Comparison of ENCODE assay signal across 36 mouse cellular contexts in the genomic region with DNA sequence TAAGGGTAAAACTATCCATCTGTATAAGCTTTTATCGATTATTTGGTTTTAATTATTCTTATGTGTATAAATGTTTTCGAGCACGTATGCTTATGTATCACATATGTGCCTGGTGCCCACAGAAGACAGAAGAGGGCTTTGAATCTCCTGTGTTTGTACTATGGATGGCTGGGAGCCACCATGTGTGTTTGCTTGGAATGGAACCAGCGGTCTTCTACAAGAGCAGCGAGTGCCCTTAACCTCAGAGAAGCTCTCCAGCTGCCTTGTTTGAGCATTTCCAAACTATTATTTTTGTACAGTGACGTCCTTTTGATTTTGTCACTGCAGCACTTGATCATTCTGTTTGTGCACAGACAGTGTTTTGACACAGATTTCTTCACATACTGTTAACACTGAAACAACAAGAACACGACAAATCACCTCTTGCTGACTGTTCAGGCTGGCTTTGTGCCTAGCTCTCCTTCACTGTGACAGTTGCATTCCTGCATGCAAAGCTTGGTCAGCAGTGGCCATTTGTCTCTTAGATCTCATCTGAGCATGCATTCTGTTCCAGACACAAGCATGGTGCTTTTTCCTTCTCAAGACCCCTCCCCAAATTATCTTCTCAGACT. TPM values are rescaled to one million over a fixed set of nuclear protein-coding genes. Genes with fewer than 3 reads are reported as not detected.
DNase-seq lines count a peak whose midpoint lies in the region; ATAC-seq and TF ChIP-seq lines count a peak whose summit lies in the region.
"Had no signal": no experiment of that assay in that cellular context is flagged by ENCODE, and none has a peak within 500 bp of the region (broad histone marks: within the 10 kb centered on the region; RNA-seq: fewer than 3 reads in every experiment).

No protein-coding gene starts in this region.

- H3K9ac ChIP-seq in forebrain, embryonic 13.5 days, result no peak overlapping the region
- H3K9ac ChIP-seq in hindbrain, embryonic 16.5 days (ENCODE audit: low read depth, low read length), result no peak overlapping the region
- no peak overlapping the region for H3K9ac ChIP-seq in hindbrain, embryonic 13.5 days
- H3K9ac ChIP-seq in midbrain, postnatal 0 days (replicated peaks; ENCODE audit: low read length, poor library complexity, severe bottlenecking), result no peak overlapping the region
- no peak overlapping the region for H3K9ac ChIP-seq in midbrain, embryonic 16.5 days (ENCODE audit: low read depth, low read length)
- no peak overlapping the region for H3K9ac ChIP-seq in forebrain, postnatal 0 days
- H3K9ac ChIP-seq: heart, embryonic 15.5 days; limb, embryonic 12.5 days; liver, postnatal 0 days; midbrain, embryonic 13.5 days; neural tube, embryonic 15.5 days had no signal

- H3K4me2 ChIP-seq in forebrain, embryonic 13.5 days, result no peak overlapping the region
- H3K4me2 ChIP-seq in hindbrain, embryonic 16.5 days (ENCODE audit: low read length), result no peak overlapping the region
- no peak overlapping the region for H3K4me2 ChIP-seq in hindbrain, embryonic 13.5 days
- H3K4me2 ChIP-seq in midbrain, postnatal 0 days (ENCODE audit: low read depth, low read length, poor library complexity, severe bottlenecking), result no peak overlapping the region
- H3K4me2 ChIP-seq in midbrain, embryonic 16.5 days (ENCODE audit: low read length), result no peak overlapping the region
- no peak overlapping the region for H3K4me2 ChIP-seq in forebrain, postnatal 0 days (ENCODE audit: low read depth)
- H3K4me2 ChIP-seq: heart, embryonic 15.5 days; limb, embryonic 12.5 days; liver, embryonic 11.5 days; midbrain, embryonic 13.5 days; neural tube, embryonic 15.5 days had no signal

- 65% methylated on average over 7 of the region's 7 CpGs for WGBS in forebrain, embryonic 13.5 days
- WGBS in forebrain, embryonic 10.5 days, result 87% methylated on average over 7 of the region's 7 CpGs
- WGBS in hindbrain, embryonic 16.5 days, result 72% methylated on average over 7 of the region's 7 CpGs
- WGBS in hindbrain, embryonic 13.5 days, result 78% methylated on average over 7 of the region's 7 CpGs
- WGBS in midbrain, postnatal 0 days, result 81% methylated on average over 7 of the region's 7 CpGs
- WGBS in midbrain, embryonic 16.5 days, result 81% methylated on average over 7 of the region's 7 CpGs
- WGBS in forebrain, postnatal 0 days, result 48% methylated on average over 7 of the region's 7 CpGs

- no peaks in the 10 kb centered on the region for H3K36me3 ChIP-seq in forebrain, embryonic 13.5 days (ENCODE audit: poor library complexity, severe bottlenecking)
- no peaks in the 10 kb centered on the region for H3K36me3 ChIP-seq in forebrain, embryonic 10.5 days (replicated peaks)
- no peaks in the 10 kb centered on the region for H3K36me3 ChIP-seq in hindbrain, embryonic 16.5 days (ENCODE audit: control insufficient read depth, insufficient read depth, low read length)
- no peaks in the 10 kb centered on the region for H3K36me3 ChIP-seq in hindbrain, embryonic 13.5 days
- H3K36me3 ChIP-seq in midbrain, postnatal 0 days (ENCODE audit: insufficient read depth, low read length), result no peaks in the 10 kb centered on the region
- no peaks in the 10 kb centered on the region for H3K36me3 ChIP-seq in midbrain, embryonic 16.5 days (ENCODE audit: control insufficient read depth, insufficient read depth, low read length)
- no peaks in the 10 kb centered on the region for H3K36me3 ChIP-seq in forebrain, postnatal 0 days (ENCODE audit: insufficient read depth)
- H3K36me3 ChIP-seq: heart, embryonic 15.5 days; limb, embryonic 12.5 days; midbrain, embryonic 13.5 days; neural tube, embryonic 15.5 days had no signal

- H3K4me1 ChIP-seq in forebrain, embryonic 13.5 days, result 0 out of 2 replicates have a peak, but pooled peaks cover 7% of the 10 kb centered on the region
- no peaks in the 10 kb centered on the region for H3K4me1 ChIP-seq in forebrain, embryonic 10.5 days
- no peaks in the 10 kb centered on the region for H3K4me1 ChIP-seq in hindbrain, embryonic 16.5 days (ENCODE audit: control insufficient read depth, insufficient read depth, low read depth, low read length)
- H3K4me1 ChIP-seq in hindbrain, embryonic 13.5 days (replicated peaks), result no peaks in the 10 kb centered on the region
- H3K4me1 ChIP-seq in midbrain, postnatal 0 days (ENCODE audit: insufficient read depth, low read length), result no peaks in the 10 kb centered on the region
- H3K4me1 ChIP-seq in midbrain, embryonic 16.5 days (ENCODE audit: control insufficient read depth, insufficient read depth, low read length), result no peaks in the 10 kb centered on the region
- 0 out of 2 replicates have a peak, but pooled peaks cover 4% of the 10 kb centered on the region for H3K4me1 ChIP-seq in forebrain, postnatal 0 days (ENCODE audit: insufficient read depth)
- H3K4me1 ChIP-seq: heart, embryonic 15.5 days; limb, embryonic 12.5 days; midbrain, embryonic 13.5 days; neural tube, embryonic 15.5 days had no signal

- ATAC-seq in forebrain, embryonic 13.5 days, result peak; percentile 53
- peak; percentile 65; the same call in 1 of the 2 replicates for ATAC-seq in hindbrain, embryonic 16.5 days
- ATAC-seq in hindbrain, embryonic 13.5 days (ENCODE audit: low FRiP score), result no peak
- ATAC-seq in midbrain, postnatal 0 days (ENCODE audit: low FRiP score), result no peak
- no peak for ATAC-seq in midbrain, embryonic 16.5 days
- ATAC-seq in forebrain, postnatal 0 days, result no peak; the same call in 1 of the 2 replicates
- ATAC-seq: intestine, embryonic 16.5 days; liver, postnatal 0 days; lung, postnatal 0 days; midbrain, embryonic 13.5 days had no signal

- no peak overlapping the region for H3K27ac ChIP-seq in forebrain, embryonic 13.5 days
- no peak overlapping the region for H3K27ac ChIP-seq in forebrain, embryonic 10.5 days
- no peak overlapping the region for H3K27ac ChIP-seq in hindbrain, embryonic 16.5 days (ENCODE audit: low read depth, low read length)
- no peak overlapping the region for H3K27ac ChIP-seq in hindbrain, embryonic 13.5 days
- no peak overlapping the region for H3K27ac ChIP-seq in midbrain, postnatal 0 days (ENCODE audit: low read depth, low read length)
- H3K27ac ChIP-seq in midbrain, embryonic 16.5 days (ENCODE audit: low read length), result no peak overlapping the region
- H3K27ac ChIP-seq in forebrain, postnatal 0 days (ENCODE audit: low read depth, low read length), result no peak overlapping the region
- H3K27ac ChIP-seq: heart, embryonic 15.5 days; limb, embryonic 12.5 days; macrophage; midbrain, embryonic 13.5 days; neural tube, embryonic 15.5 days had no signal

- TF ChIP-seq CTCF in midbrain, postnatal 0 days (IDR thresholded peaks at IDR 0.05), result no peak
- TF ChIP-seq CTCF in forebrain, postnatal 0 days (IDR thresholded peaks at IDR 0.05; ENCODE audit: low read depth), result no peak

- no peak for DNase-seq in forebrain, embryonic 10.5 days (ENCODE audit: extremely low spot score, low spot score)
- DNase-seq in midbrain, postnatal 0 days (ENCODE audit: low spot score), result peak; percentile 43
- DNase-seq in forebrain, postnatal 0 days, result peak; percentile 17
- no peak for DNase-seq in adrenal gland, postnatal 14 days
- DNase-seq: adrenal gland, postnatal 36 days; cerebellum, adult 8-10 months; gastrocnemius, postnatal 14 days; kidney, adult 8-10 months; kidney, postnatal 10 days; layer of hippocampus, postnatal 36 days; liver, postnatal 0 days; right cerebral cortex, adult 18-20 months; spleen, adult 18-20 months; thymus, postnatal 25 days had no signal

- no peaks in the 10 kb centered on the region for H3K27me3 ChIP-seq in forebrain, embryonic 13.5 days
- H3K27me3 ChIP-seq in forebrain, embryonic 10.5 days (ENCODE audit: poor library complexity, severe bottlenecking), result no peaks in the 10 kb centered on the region
- no peaks in the 10 kb centered on the region for H3K27me3 ChIP-seq in hindbrain, embryonic 16.5 days (replicated peaks; ENCODE audit: control insufficient read depth, insufficient read depth, low read length)
- no peaks in the 10 kb centered on the region for H3K27me3 ChIP-seq in hindbrain, embryonic 13.5 days
- H3K27me3 ChIP-seq in midbrain, postnatal 0 days (ENCODE audit: insufficient read depth, low read length), result no peaks in the 10 kb centered on the region
- H3K27me3 ChIP-seq in midbrain, embryonic 16.5 days (ENCODE audit: control insufficient read depth, insufficient read depth, low read depth, low read length), result no peaks in the 10 kb centered on the region
- H3K27me3 ChIP-seq in forebrain, postnatal 0 days (ENCODE audit: insufficient read depth, low read length), result no peaks in the 10 kb centered on the region
- H3K27me3 ChIP-seq: heart, embryonic 15.5 days; limb, embryonic 12.5 days; midbrain, embryonic 13.5 days; neural tube, embryonic 15.5 days had no signal

- no peaks in the 10 kb centered on the region for H3K9me3 ChIP-seq in forebrain, embryonic 13.5 days (replicated peaks)
- no peaks in the 10 kb centered on the region for H3K9me3 ChIP-seq in forebrain, embryonic 10.5 days
- H3K9me3 ChIP-seq in hindbrain, embryonic 16.5 days (ENCODE audit: control insufficient read depth, low read length), result no peaks in the 10 kb centered on the region
- H3K9me3 ChIP-seq in hindbrain, embryonic 13.5 days, result no peaks in the 10 kb centered on the region
- no peaks in the 10 kb centered on the region for H3K9me3 ChIP-seq in midbrain, postnatal 0 days (ENCODE audit: low read length)
- no peaks in the 10 kb centered on the region for H3K9me3 ChIP-seq in midbrain, embryonic 16.5 days (replicated peaks; ENCODE audit: control insufficient read depth, low read length, poor library complexity, severe bottlenecking)
- no peaks in the 10 kb centered on the region for H3K9me3 ChIP-seq in forebrain, postnatal 0 days (ENCODE audit: low read length)
- H3K9me3 ChIP-seq: heart, embryonic 15.5 days; limb, embryonic 12.5 days; midbrain, embryonic 13.5 days; neural tube, embryonic 15.5 days had no signal

- H3K4me3 ChIP-seq in forebrain, embryonic 13.5 days, result no peak overlapping the region
- H3K4me3 ChIP-seq in forebrain, embryonic 10.5 days, result no peak overlapping the region
- no peak overlapping the region for H3K4me3 ChIP-seq in hindbrain, embryonic 16.5 days (ENCODE audit: low read length)
- H3K4me3 ChIP-seq in hindbrain, embryonic 13.5 days, result no peak overlapping the region
- no peak overlapping the region for H3K4me3 ChIP-seq in midbrain, postnatal 0 days (ENCODE audit: low read depth, low read length)
- H3K4me3 ChIP-seq in midbrain, embryonic 16.5 days (ENCODE audit: low read depth, low read length), result no peak overlapping the region
- no peak overlapping the region for H3K4me3 ChIP-seq in forebrain, postnatal 0 days (ENCODE audit: low read depth, low read length)
- H3K4me3 ChIP-seq: erythroblast, embryonic 14.5 days; heart, embryonic 15.5 days; limb, embryonic 12.5 days; midbrain, embryonic 13.5 days; neural tube, embryonic 15.5 days had no signal

RNA-seq across cellular contexts. Expression of a gene that starts 30.4 kb away (rescaled TPM):
- polyA plus RNA-seq in forebrain, embryonic 13.5 days (2015; fragmentation: Nextera tagmentation; extraction: Ambion mirVana), result not detected in 2 replicates
- not detected in 2 replicates for polyA plus RNA-seq in forebrain, embryonic 10.5 days (2016; fragmentation: Nextera tagmentation; extraction: Ambion mirVana)
- polyA plus RNA-seq in hindbrain, embryonic 16.5 days (2015; fragmentation: Nextera tagmentation; extraction: Ambion mirVana), result not detected in 2 replicates
- polyA plus RNA-seq in hindbrain, embryonic 13.5 days (2015; fragmentation: Nextera tagmentation; extraction: Ambion mirVana), result not detected in 2 replicates
- not detected in 2 replicates for total RNA-seq in midbrain, postnatal 0 days (2014; rRNA removed)
- not detected in 2 replicates for polyA plus RNA-seq in midbrain, postnatal 0 days (2015; fragmentation: Nextera tagmentation; extraction: Ambion mirVana)
- polyA plus RNA-seq in midbrain, embryonic 16.5 days (2015; fragmentation: Nextera tagmentation; extraction: Ambion mirVana), result not detected in 2 replicates
- total RNA-seq in forebrain, postnatal 0 days (2014; rRNA removed), result not detected in 2 replicates
- not detected in 2 replicates for polyA plus RNA-seq in forebrain, postnatal 0 days (2015; fragmentation: Nextera tagmentation; extraction: Ambion mirVana)
- total RNA-seq in adrenal gland, postnatal 14 days (2021), result not detected in 2 replicates
- total RNA-seq: adrenal gland, postnatal 36 days; gastrocnemius, postnatal 14 days; granulocyte monocyte progenitor cell, adult 5-6 weeks; hematopoietic stem cell, adult 5-6 weeks; layer of hippocampus, postnatal 36 days; left cerebral cortex, postnatal 10 days; megakaryocyte-erythroid progenitor cell, adult 5-6 weeks; MEL had no signal
- polyA plus RNA-seq: cortical plate, adult 2 months; embryonic facial prominence, embryonic 14.5 days; erythroblast, embryonic 14.5 days; heart, embryonic 15.5 days; intestine, embryonic 16.5 days; large intestine, adult 2 months; limb, embryonic 12.5 days; liver, embryonic 11.5 days; liver, postnatal 0 days; lung, postnatal 0 days; macrophage; midbrain, embryonic 13.5 days; neural tube, embryonic 15.5 days; stomach, embryonic 16.5 days had no signal

Comparison
In these comparisons a context has a peak if more than half of its experiments do, and no peak if none do; other contexts are left out.
1. ATAC-seq: peak in forebrain, embryonic 13.5 days (single experiment) and hindbrain, embryonic 16.5 days (single experiment); none in hindbrain, embryonic 13.5 days (single experiment), midbrain, postnatal 0 days (single experiment), midbrain, embryonic 16.5 days (single experiment) and forebrain, postnatal 0 days (single experiment).
2. DNase-seq: peak in midbrain, postnatal 0 days (single experiment) and forebrain, postnatal 0 days (single experiment); none in forebrain, embryonic 10.5 days (single experiment) and adrenal gland, postnatal 14 days (single experiment).